Mouse (Mus musculus): ENCODE results near the gene Endog. TPM values are rescaled to one million over a fixed set of nuclear protein-coding genes. Genes with fewer than 3 reads are reported as not detected.

Gene Endog
- polyA plus RNA-seq, 1 experiment = 8.6 TPM

DNA sequence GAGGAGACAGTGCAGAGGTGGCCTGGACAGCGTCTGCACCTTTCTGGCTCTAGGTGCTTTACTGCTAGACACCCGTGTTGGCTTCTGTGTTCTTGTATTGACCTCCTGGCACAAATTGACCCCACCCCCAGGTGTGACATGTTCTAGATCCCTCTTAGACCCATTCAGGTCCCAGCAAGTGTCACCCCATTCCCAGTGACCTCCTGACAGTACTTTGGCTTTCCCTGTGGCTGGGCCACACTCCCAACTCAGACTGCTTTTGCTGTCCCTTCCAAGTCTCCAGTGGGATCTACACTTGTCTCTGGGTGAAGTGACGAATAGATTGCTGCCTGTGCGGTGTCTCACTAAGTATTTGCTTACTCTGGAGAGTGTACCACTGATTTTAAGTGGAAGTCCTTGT is 36.1 kb downstream of the Endog start:
- 84% methylated on average over 4 of the region's 4 CpGs for WGBS
- Histone ChIP-seq H3K4me1 (ENCODE audit: control insufficient read depth, insufficient read depth, low read length) (peaks cover 2% of the 10 kb centered on the region; the same call in 1 of the 2 replicates), H3K27ac (ENCODE audit: control insufficient read depth, insufficient read depth, low read depth, low read length, poor library complexity) (no peak overlapping the region), H3K4me3 (replicated peaks; ENCODE audit: control insufficient read depth, low read depth, low read length) (no peak overlapping the region)
- TF ChIP-seq CTCF (IDR thresholded peaks at IDR 0.05; ENCODE audit: control insufficient read depth, insufficient read depth, low read length) (no peak), POLR2A (IDR thresholded peaks at IDR 0.05; ENCODE audit: borderline replicate concordance, control insufficient read depth, low read depth, low read length) (no peak)

DNA sequence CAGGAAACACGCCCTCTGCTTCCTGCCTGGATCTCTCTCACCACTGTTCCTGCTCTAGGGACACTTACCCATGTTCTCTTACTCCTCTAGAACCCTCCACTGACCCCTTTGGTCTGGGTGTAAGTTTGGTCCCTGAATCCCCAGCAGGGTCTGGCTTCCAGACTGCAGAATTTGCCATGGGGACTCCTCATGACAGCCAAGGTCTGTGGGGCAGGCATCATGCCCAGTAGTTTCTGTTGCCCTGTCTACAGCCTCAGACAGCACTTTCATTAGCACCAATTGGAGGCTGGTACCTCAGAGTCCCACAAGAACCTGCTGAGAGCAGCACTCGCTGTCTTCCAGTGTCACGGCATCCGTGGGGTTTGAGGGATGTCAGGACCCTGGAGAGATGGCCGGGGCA is 36.6 kb downstream of the Endog start:
- Histone ChIP-seq H3K4me3 (replicated peaks; ENCODE audit: control insufficient read depth, low read depth, low read length) (no peak overlapping the region), H3K4me1 (ENCODE audit: control insufficient read depth, insufficient read depth, low read length) (peaks cover 2% of the 10 kb centered on the region; the same call in 1 of the 2 replicates), H3K27ac (ENCODE audit: control insufficient read depth, insufficient read depth, low read depth, low read length, poor library complexity) (no peak overlapping the region)
- WGBS = 81% methylated on average over 5 of the region's 5 CpGs
- TF ChIP-seq CTCF (IDR thresholded peaks at IDR 0.05; ENCODE audit: control insufficient read depth, insufficient read depth, low read length) (no peak), POLR2A (IDR thresholded peaks at IDR 0.05; ENCODE audit: borderline replicate concordance, control insufficient read depth, low read depth, low read length) (no peak)

DNA sequence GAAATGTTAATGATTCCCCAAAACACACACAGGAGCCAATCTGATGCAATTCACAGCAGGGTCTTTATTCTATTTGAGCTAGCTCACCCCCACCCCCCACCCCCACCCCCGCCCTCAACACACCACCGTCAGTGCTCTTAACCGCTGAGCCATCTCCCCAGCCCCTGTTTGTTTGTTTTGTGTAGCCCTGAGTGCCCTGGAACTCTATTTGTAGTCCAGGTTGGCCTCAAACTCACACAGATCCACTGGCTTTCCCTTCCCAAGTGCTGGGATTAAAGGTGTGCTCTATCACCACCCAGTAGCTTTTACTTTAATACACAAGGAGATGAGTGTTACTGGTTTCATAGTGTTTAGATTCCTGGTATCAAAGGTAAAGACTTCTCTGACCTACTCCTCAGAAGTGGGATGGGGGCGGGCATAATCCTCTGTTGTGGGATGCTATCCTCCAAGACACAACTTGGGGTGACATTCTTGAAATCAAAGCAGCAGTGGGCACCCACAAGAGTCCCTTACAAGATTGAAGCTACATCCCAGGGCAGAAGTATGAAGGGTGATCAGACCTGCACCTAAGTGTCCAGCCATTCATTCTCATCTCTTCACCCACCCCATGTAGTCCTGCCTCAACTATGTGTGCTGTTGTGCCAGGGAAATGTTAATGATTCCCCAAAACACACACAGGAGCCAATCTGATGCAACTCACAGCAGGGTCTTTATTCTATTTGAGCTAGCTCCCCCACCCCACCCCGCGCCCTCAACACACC is 40.3 kb downstream of the Endog start:
- no peak overlapping the region for H3K4me3 ChIP-seq (replicated peaks; ENCODE audit: control insufficient read depth, low read depth, low read length)
- H3K4me1 ChIP-seq (ENCODE audit: control insufficient read depth, insufficient read depth, low read length) = no peaks in the 10 kb centered on the region
- WGBS = 89% methylated on average over 6 of the region's 6 CpGs
- TF ChIP-seq CTCF (IDR thresholded peaks at IDR 0.05; ENCODE audit: control insufficient read depth, insufficient read depth, low read length) = no peak
- TF ChIP-seq POLR2A (IDR thresholded peaks at IDR 0.05; ENCODE audit: borderline replicate concordance, control insufficient read depth, low read depth, low read length) = no peak
- H3K27ac ChIP-seq (ENCODE audit: control insufficient read depth, insufficient read depth, low read depth, low read length, poor library complexity) = no peak overlapping the region

DNA sequence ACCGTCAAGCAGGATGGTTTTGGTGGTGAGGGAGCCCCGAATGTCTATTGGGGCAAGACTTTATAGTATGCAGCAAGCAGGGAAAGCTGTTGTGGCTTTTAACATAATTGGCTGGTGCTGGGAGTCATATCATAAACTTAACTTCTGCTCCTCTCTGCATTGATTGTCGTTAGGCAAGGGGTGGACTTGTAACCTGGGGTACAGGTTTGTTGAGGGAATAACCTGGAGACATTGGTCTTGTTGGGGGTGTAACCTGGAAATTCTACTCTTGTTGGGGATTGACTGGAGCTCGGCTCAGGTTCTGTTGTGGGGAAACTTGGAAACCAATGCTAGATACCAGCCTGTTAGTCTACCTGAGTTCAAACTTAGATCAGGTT is 40.9 kb downstream of the Endog start:
- H3K27ac ChIP-seq (ENCODE audit: control insufficient read depth, insufficient read depth, low read depth, low read length, poor library complexity) = no peak overlapping the region
- no peak overlapping the region for H3K4me3 ChIP-seq (replicated peaks; ENCODE audit: control insufficient read depth, low read depth, low read length)
- no peaks in the 10 kb centered on the region for H3K4me1 ChIP-seq (ENCODE audit: control insufficient read depth, insufficient read depth, low read length)
- TF ChIP-seq POLR2A (IDR thresholded peaks at IDR 0.05; ENCODE audit: borderline replicate concordance, control insufficient read depth, low read depth, low read length) (no peak), CTCF (IDR thresholded peaks at IDR 0.05; ENCODE audit: control insufficient read depth, insufficient read depth, low read length) (no peak)
- 75% methylated on average over 4 of the region's 4 CpGs for WGBS

DNA sequence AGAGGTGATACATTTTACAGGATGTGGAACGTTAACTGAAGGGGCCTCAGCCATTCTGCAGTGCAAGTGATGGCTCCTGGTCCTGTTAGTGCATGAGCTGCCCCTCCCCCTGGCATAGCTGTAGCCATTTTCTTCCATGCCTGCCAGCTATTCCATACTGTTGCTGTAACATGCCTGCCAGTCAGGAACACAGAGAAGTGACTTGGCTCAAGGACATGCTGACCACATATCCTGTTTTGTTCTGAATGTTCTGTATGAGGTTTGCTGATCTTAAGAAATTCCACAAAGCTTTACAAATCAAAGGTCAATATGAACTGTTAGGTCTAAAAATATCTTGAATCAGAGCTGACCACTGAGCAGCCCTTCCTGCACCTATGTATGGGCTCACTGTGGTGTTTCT is 41.7 kb downstream of the Endog start:
- no peak overlapping the region for H3K4me3 ChIP-seq (replicated peaks; ENCODE audit: control insufficient read depth, low read depth, low read length)
- WGBS = 81% methylated on average over 1 of the region's 1 CpGs
- no peak overlapping the region for H3K27ac ChIP-seq (ENCODE audit: control insufficient read depth, insufficient read depth, low read depth, low read length, poor library complexity)
- no peaks in the 10 kb centered on the region for H3K4me1 ChIP-seq (ENCODE audit: control insufficient read depth, insufficient read depth, low read length)
- TF ChIP-seq CTCF (IDR thresholded peaks at IDR 0.05; ENCODE audit: control insufficient read depth, insufficient read depth, low read length) (no peak), POLR2A (IDR thresholded peaks at IDR 0.05; ENCODE audit: borderline replicate concordance, control insufficient read depth, low read depth, low read length) (no peak)

DNA sequence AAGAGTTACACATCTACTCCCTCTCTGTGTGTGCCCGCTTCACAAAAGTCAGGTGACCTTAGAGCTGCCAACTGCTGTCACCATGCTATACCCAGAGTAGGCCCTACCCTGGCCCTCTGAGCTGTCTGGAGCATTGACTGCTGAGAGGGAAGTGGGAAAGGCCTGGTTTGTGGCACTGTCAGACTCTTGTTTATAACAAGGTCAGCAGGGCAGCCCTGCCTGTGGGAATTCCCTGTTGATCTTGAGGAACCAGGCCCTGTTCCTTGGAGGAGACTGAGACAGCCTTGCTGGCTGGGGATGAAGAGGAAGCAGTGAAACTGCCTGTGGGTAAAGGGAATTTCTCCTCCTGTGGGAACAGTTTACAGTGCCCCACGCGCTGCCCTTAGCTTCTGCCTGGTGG is 43.5 kb downstream of the Endog start:
- H3K27ac ChIP-seq (ENCODE audit: control insufficient read depth, insufficient read depth, low read depth, low read length, poor library complexity) = no peak overlapping the region
- no peak overlapping the region for H3K4me3 ChIP-seq (replicated peaks; ENCODE audit: control insufficient read depth, low read depth, low read length)
- no peaks in the 10 kb centered on the region for H3K4me1 ChIP-seq (ENCODE audit: control insufficient read depth, insufficient read depth, low read length)
- no peak for TF ChIP-seq CTCF (IDR thresholded peaks at IDR 0.05; ENCODE audit: control insufficient read depth, insufficient read depth, low read length)
- TF ChIP-seq POLR2A (IDR thresholded peaks at IDR 0.05; ENCODE audit: borderline replicate concordance, control insufficient read depth, low read depth, low read length) = no peak
- 83% methylated on average over 3 of the region's 3 CpGs for WGBS

DNA sequence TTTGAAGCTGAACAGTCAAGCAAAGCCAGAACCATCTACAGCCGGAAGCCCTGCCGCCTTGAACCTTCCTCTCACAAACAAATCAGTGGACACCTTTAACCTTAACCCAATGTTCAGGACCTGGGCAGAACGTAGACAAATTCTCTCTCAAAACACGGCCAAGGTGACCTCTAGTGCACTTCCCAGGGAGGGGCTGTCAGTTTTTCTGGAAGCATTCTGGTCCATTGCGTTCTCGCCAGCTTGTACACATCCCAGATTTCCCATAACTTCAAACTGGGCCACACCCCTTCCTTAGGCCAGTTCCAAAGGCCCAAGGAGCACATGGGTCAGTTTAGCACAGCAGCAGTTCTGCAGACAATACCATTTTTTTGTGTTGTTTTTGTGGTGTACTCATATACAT is 44.2 kb downstream of the Endog start:
- TF ChIP-seq POLR2A (IDR thresholded peaks at IDR 0.05; ENCODE audit: borderline replicate concordance, control insufficient read depth, low read depth, low read length) = no peak

DNA sequence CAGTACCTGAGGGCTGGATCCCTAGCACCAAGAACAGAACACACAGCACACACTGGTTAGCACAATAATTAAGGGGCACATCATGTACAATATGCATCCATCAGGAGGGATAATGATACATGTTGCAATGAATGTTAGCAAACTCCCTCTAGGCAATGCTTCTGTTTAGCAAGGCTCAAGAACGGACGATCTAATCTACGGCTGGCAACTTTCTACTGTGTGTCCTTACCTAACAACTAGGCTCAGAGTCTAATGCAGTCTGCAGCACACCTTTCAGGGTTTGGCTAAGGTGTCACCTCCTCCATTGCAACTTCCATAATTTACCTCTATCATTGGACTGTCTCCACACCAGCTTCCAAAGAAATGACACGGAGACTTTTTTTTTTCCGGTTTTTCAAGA is 45.0 kb downstream of the Endog start:
- Histone ChIP-seq H3K4me1 (ENCODE audit: control insufficient read depth, insufficient read depth, low read length) (no peaks in the 10 kb centered on the region), H3K4me3 (replicated peaks; ENCODE audit: control insufficient read depth, low read depth, low read length) (no peak overlapping the region), H3K27ac (ENCODE audit: control insufficient read depth, insufficient read depth, low read depth, low read length, poor library complexity) (no peak overlapping the region)
- 89% methylated on average over 5 of the region's 5 CpGs for WGBS
- TF ChIP-seq POLR2A (IDR thresholded peaks at IDR 0.05; ENCODE audit: borderline replicate concordance, control insufficient read depth, low read depth, low read length) = no peak
- TF ChIP-seq CTCF (IDR thresholded peaks at IDR 0.05; ENCODE audit: control insufficient read depth, insufficient read depth, low read length) = no peak

More for the DNA sequence above, 44.2 kb downstream of the Endog start:
- H3K4me1 ChIP-seq (ENCODE audit: control insufficient read depth, insufficient read depth, low read length) = no peaks in the 10 kb centered on the region
- WGBS = 88% methylated on average over 6 of the region's 6 CpGs
- H3K4me3 ChIP-seq (replicated peaks; ENCODE audit: control insufficient read depth, low read depth, low read length) = no peak overlapping the region
- no peak overlapping the region for H3K27ac ChIP-seq (ENCODE audit: control insufficient read depth, insufficient read depth, low read depth, low read length, poor library complexity)

Other genes with a start within 250 kb of the Endog start
- gene Gle1, start 236.1 kb upstream of the Endog start, polyA plus RNA-seq (2011; ENCODE audit: insufficient read depth, insufficient read length, low replicate concordance, missing spikeins) = 14.8 and 16.6 TPM in 2 replicates
- 13.8 and 23.4 TPM in 2 replicates for gene Sptan1, start 205.9 kb upstream of the Endog start, polyA plus RNA-seq (2011; ENCODE audit: insufficient read depth, insufficient read length, low replicate concordance, missing spikeins)
- 3.6 and 5.7 TPM in 2 replicates for gene Wdr34, start 122.6 kb upstream of the Endog start, polyA plus RNA-seq (2011; ENCODE audit: insufficient read depth, insufficient read length, low replicate concordance, missing spikeins)
- gene Set, start 114.1 kb upstream of the Endog start, polyA plus RNA-seq (2011; ENCODE audit: insufficient read depth, insufficient read length, low replicate concordance, missing spikeins) = 140 and 230 TPM in 2 replicates
- 5.0 and 8.1 TPM in 2 replicates for gene Pkn3, start 93.8 kb upstream of the Endog start, polyA plus RNA-seq (2011; ENCODE audit: insufficient read depth, insufficient read length, low replicate concordance, missing spikeins)
- 7.0 and 17.4 TPM in 2 replicates for gene Zdhhc12, start 77.8 kb upstream of the Endog start, polyA plus RNA-seq (2011; ENCODE audit: insufficient read depth, insufficient read length, low replicate concordance, missing spikeins)
- gene Zer1, start 46.9 kb upstream of the Endog start, polyA plus RNA-seq (2011; ENCODE audit: insufficient read depth, insufficient read length, low replicate concordance, missing spikeins) = 12.3 and 24.8 TPM in 2 replicates
- gene Tbc1d13, start 37.7 kb upstream of the Endog start, polyA plus RNA-seq (2011; ENCODE audit: insufficient read depth, insufficient read length, low replicate concordance, missing spikeins) = 17.1 and 27.3 TPM in 2 replicates
- 11.0 and 24.6 TPM in 2 replicates for gene Spout1, start 7.0 kb downstream of the Endog start, polyA plus RNA-seq (2011; ENCODE audit: insufficient read depth, insufficient read length, low replicate concordance, missing spikeins)
- gene Kyat1, start 34.4 kb downstream of the Endog start, polyA plus RNA-seq (2011; ENCODE audit: insufficient read depth, insufficient read length, low replicate concordance, missing spikeins) = 4.2 and 6.5 TPM in 2 replicates
- gene Lrrc8a, start 66.2 kb downstream of the Endog start, polyA plus RNA-seq (2011; ENCODE audit: insufficient read depth, insufficient read length, low replicate concordance, missing spikeins) = 7.1 and 11.5 TPM in 2 replicates
- gene Gm28035, start 69.1 kb downstream of the Endog start, polyA plus RNA-seq (2011; ENCODE audit: insufficient read depth, insufficient read length, low replicate concordance, missing spikeins) = 2.5 TPM in 1 of 2 replicates, not detected in the other
- gene Phyhd1, start 94.7 kb downstream of the Endog start, polyA plus RNA-seq (2011; ENCODE audit: insufficient read depth, insufficient read length, low replicate concordance, missing spikeins) = 15.4 and 23.0 TPM in 2 replicates
- 8.7 TPM in 1 of 2 replicates, not detected in the other for gene Gm28038, start 109.5 kb downstream of the Endog start, polyA plus RNA-seq (2011; ENCODE audit: insufficient read depth, insufficient read length, low replicate concordance, missing spikeins)
- gene Dolk, start 114.8 kb downstream of the Endog start, polyA plus RNA-seq (2011; ENCODE audit: insufficient read depth, insufficient read length, low replicate concordance, missing spikeins) = 4.6 and 8.1 TPM in 2 replicates
- 9.5 and 27.3 TPM in 2 replicates for gene Nup188, start 114.9 kb downstream of the Endog start, polyA plus RNA-seq (2011; ENCODE audit: insufficient read depth, insufficient read length, low replicate concordance, missing spikeins)
- gene Sh3glb2, start 187.8 kb downstream of the Endog start, polyA plus RNA-seq (2011; ENCODE audit: insufficient read depth, insufficient read length, low replicate concordance, missing spikeins) = 27.2 and 50.0 TPM in 2 replicates
- gene Miga2, start 192.7 kb downstream of the Endog start, polyA plus RNA-seq (2011; ENCODE audit: insufficient read depth, insufficient read length, low replicate concordance, missing spikeins) = 7.8 and 8.5 TPM in 2 replicates
- gene Dolpp1, start 220.8 kb downstream of the Endog start, polyA plus RNA-seq (2011; ENCODE audit: insufficient read depth, insufficient read length, low replicate concordance, missing spikeins) = 30.0 and 40.3 TPM in 2 replicates
- gene Crat, start 244.3 kb downstream of the Endog start, polyA plus RNA-seq (2011; ENCODE audit: insufficient read depth, insufficient read length, low replicate concordance, missing spikeins) = 28.6 and 37.9 TPM in 2 replicates
- gene Ptpa, start 244.5 kb downstream of the Endog start, polyA plus RNA-seq (2011; ENCODE audit: insufficient read depth, insufficient read length, low replicate concordance, missing spikeins) = 199 and 273 TPM in 2 replicates